Mouse (Mus musculus): ENCODE data around the gene Fam172a.

DNA sequence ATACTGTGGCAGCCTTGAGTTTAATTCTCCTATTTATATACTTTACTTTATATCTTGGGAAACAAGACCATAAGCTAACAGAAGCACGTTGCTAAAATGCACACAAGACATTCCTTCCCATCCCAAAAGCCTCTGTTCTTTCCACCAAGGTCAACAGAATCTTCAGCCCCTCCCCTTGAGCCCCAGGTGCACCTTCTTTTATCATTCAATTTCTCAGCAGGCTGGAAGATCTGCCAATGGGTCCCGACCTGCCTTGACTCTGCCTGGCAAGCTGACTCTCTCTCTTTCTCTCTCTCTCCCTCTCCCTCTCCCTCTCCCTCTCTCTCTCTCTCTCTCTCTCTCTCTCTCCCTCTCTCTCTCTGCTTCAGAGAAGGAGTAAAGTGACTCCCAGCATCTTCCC is 13.2 kb upstream of the Fam172a start:
- TF ChIP-seq CTCF (IDR thresholded peaks at IDR 0.05; ENCODE audit: extremely low read depth, insufficient read length, insufficient replicate concordance, low read depth, low read length) (no peak), POLR2A (IDR thresholded peaks at IDR 0.05; ENCODE audit: low read depth, low read length) (no peak)

Data from small intestine, adult 2 months (tissue).